Mouse (Mus musculus) spleen, adult 2 months (tissue): Measurements from ENCODE around the gene Hfe. TPM values are rescaled to one million over a fixed set of nuclear protein-coding genes. Genes with fewer than 3 reads are reported as not detected.

ENCODE experiments used
- DNase-seq, 2 experiments: peaks; one replicate each; pipeline versions ENCODE4 v3.0.0 to v3.0.0-alpha.2; 2012 to 2021; ENCODE audit warnings: low spot score in 2 of 2, low read depth in 1 of 2
- H3K27ac ChIP-seq: fragments of 200-500 bp; 2 replicates; pipeline ENCODE4 v1.5.1; 2012; ENCODE audit warnings: low read length, inconsistent platforms; ENCODE audit not compliant: insufficient read depth
- H3K27me3 ChIP-seq: fragments of 200-500 bp; 2 replicates; pipeline ENCODE4 v1.6.1; 2012; ENCODE audit warnings: mild to moderate bottlenecking, moderate library complexity, low read length, inconsistent platforms; ENCODE audit not compliant: control insufficient read depth, insufficient read depth
- H3K36me3 ChIP-seq: fragments of 200-500 bp; 2 replicates; pipeline ENCODE4 v1.6.1; 2012; ENCODE audit warnings: mild to moderate bottlenecking, low read length, inconsistent platforms; ENCODE audit not compliant: control insufficient read depth, insufficient read depth
- H3K4me1 ChIP-seq: fragments of 200-500 bp; 2 replicates; pipeline ENCODE4 v1.6.1; 2011; ENCODE audit warnings: inconsistent platforms; ENCODE audit not compliant: control insufficient read depth, insufficient read depth, insufficient read length
- H3K4me3 ChIP-seq: fragments of 200-500 bp; 2 replicates; pipeline ENCODE4 v1.5.1; 2011; ENCODE audit warnings: mild to moderate bottlenecking, inconsistent platforms; ENCODE audit not compliant: insufficient read depth, insufficient read length; ENCODE audit errors: extremely low read depth
- CTCF ChIP-seq: fragments of 200-500 bp; IDR thresholded peaks from 2 replicates; pipeline ENCODE4 v1.5.1; 2011; ENCODE audit warnings: mild to moderate bottlenecking, inconsistent platforms; ENCODE audit not compliant: insufficient read depth, insufficient read length, insufficient replicate concordance; ENCODE audit errors: extremely low read depth
- POLR2A ChIP-seq: fragments of 200-500 bp; IDR thresholded peaks from 2 replicates; pipeline ENCODE4 v1.6.1; 2011; ENCODE audit warnings: low read depth, low read length, inconsistent platforms
- WGBS: fragments of 180-500 bp; shearing (Covaris S2); methylation state at CpG from one replicate; pipeline ENCODE4 v1.1.7; 2018; 5-methylcytosine and 5-hydroxymethylcytosine counted together
- polyA plus RNA-seq: library from polyadenylated mRNA; depleted of rRNA; stranded (reverse); fragments of >200 nt; gene quantifications from 2 replicates; pipeline ENCODE4 v1.2.3, GENCODE M21; 2012

Gene Hfe
- polyA plus RNA-seq, 1 experiment = 26.1 TPM

DNA sequence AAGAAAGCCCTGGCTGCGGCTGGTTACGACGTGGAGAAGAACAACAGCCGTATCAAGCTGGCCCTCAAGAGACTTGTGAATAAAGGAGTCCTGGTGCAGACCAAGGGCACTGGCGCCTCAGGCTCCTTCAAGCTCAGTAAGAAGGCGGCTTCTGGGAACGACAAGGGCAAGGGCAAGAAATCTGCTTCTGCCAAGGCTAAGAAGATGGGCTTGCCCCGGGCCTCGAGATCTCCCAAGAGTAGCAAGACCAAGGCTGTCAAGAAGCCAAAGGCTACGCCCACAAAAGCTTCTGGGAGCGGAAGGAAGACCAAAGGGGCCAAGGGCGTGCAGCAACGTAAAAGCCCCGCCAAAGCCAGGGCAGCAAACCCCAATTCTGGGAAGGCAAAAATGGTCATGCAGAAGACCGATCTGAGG lies 14.6 kb downstream of the Hfe start:
- 58% methylated on average over 15 of the region's 15 CpGs for WGBS
- H3K27me3 ChIP-seq = no peaks in the 10 kb centered on the region
- H3K4me3 ChIP-seq = no peak overlapping the region
- TF ChIP-seq POLR2A (no peak), CTCF (no peak)
- H3K36me3 ChIP-seq = no peaks in the 10 kb centered on the region
- DNase-seq = no peak
- H3K27ac ChIP-seq = 0 out of 2 replicates have a peak overlapping the region, but pooled peaks have one; percentile 2
- peaks cover 4% of the 10 kb centered on the region for H3K4me1 ChIP-seq

- Histone ChIP-seq H3K27me3 (no peaks in the 10 kb centered on the region), H3K27ac (0 out of 2 replicates have a peak within 1 kb of the TSS, but pooled peaks have one; percentile 2), H3K36me3 (no peaks in the 10 kb centered on the region), H3K4me3 (no peak within 1 kb of the TSS), H3K4me1 (peaks cover 4% of the 10 kb centered on the region)
- DNase-seq = no peak
- no peak for TF ChIP-seq CTCF
- TF ChIP-seq POLR2A = no peak
- 72% methylated on average over 13 of the region's 13 CpGs for WGBS
Observed at GRCm38 (mm10) chr13:23695514-23695913, 15.1 kb downstream of the Hfe start, which contains the start of gene Hist1h1t. Gene Hist1h1t (plus strand): TSS chr13:23695814.

DNA sequence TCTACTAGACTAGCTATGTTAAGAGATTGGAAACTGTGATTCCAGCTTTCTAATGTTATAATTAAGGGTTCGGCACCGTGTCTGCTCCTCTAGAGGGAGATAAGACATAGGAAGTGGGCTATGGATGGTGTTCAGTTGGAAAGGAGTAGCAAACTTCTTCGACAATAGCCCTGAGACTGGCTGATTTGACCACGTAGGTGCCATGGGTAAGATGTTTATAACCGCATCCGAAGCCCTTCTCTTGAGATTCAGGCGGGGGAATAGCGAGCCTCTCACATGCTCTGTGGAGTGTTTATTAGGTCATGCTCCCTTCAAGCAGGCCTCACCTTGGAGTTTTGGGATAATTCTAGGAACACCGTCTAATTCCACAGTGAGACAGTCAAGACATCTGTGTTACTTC lies 15.7 kb downstream of the Hfe start:
- no peak overlapping the region for H3K4me3 ChIP-seq
- no peaks in the 10 kb centered on the region for H3K27me3 ChIP-seq
- no peaks in the 10 kb centered on the region for H3K36me3 ChIP-seq
- no peak for DNase-seq
- TF ChIP-seq CTCF = no peak
- no peak for TF ChIP-seq POLR2A
- H3K27ac ChIP-seq = no peak overlapping the region
- H3K4me1 ChIP-seq = peaks cover 4% of the 10 kb centered on the region
- 93% methylated on average over 9 of the region's 9 CpGs for WGBS

DNA sequence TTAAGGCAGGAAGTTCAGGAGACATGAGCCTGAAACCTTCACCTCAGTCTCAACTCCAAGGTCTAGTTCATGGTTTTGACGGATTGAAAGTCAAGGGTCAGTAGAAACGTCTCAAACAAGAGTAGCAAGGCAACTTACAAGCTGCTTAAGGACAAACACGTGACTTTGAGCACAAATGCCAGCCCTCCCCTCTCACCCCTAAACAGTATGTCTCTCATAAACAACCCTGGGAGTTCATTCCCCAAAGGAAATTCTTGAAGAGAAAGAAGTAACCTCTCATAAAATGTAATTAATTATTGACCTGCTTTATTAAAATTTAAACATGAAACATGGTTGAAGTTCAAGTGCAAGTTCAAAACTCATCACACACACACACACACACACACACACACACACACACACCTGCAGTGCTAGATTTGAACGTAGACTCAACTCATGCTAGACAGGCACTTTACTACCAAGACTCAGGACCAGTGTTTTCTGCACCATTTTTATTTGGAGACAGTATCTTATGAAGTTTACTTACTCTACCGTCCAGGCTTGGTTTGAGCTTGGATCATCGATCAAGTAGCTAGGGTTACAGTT lies 16.7 kb downstream of the Hfe start:
- Histone ChIP-seq H3K4me3 (no peak overlapping the region), H3K4me1 (peaks cover 4% of the 10 kb centered on the region), H3K27ac (no peak overlapping the region), H3K36me3 (no peaks in the 10 kb centered on the region), H3K27me3 (no peaks in the 10 kb centered on the region)
- 87% methylated on average over 6 of the region's 6 CpGs for WGBS
- TF ChIP-seq CTCF (no peak), POLR2A (no peak)
- no peak for DNase-seq

DNA sequence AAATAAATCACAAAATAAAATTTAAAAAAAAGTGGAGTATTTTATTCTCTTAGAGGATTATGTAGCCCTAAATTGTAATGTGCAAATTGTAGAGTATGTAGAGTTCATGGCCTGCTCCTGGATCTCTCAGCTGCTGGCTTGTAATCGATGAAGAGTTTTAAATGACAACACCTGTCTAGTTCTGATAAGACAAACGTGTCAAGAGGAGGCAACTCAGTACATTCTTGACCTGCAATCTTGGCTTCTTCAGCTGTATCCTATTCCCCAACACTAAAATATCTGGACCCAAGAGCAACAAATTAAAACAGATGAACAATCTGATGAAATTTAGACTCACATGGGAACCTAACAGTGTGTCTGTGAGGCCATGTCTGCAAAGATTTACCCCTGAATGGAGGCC lies 21.2 kb downstream of the Hfe start:
- TF ChIP-seq CTCF = no peak
- TF ChIP-seq POLR2A = no peak
- 78% methylated on average over 2 of the region's 2 CpGs for WGBS
- Histone ChIP-seq H3K4me1 (peaks cover 2% of the 10 kb centered on the region; the same call in 1 of the 2 replicates), H3K27ac (no peak overlapping the region), H3K4me3 (no peak overlapping the region), H3K27me3 (no peaks in the 10 kb centered on the region), H3K36me3 (no peaks in the 10 kb centered on the region)
- no peak for DNase-seq

- H3K27me3 ChIP-seq = no peaks in the 10 kb centered on the region
- no peak overlapping the region for H3K27ac ChIP-seq
- H3K4me3 ChIP-seq = no peak overlapping the region
- TF ChIP-seq POLR2A (no peak), CTCF (no peak)
- 81% methylated on average over 2 of the region's 2 CpGs for WGBS
- H3K4me1 ChIP-seq = peaks cover 2% of the 10 kb centered on the region; the same call in 1 of the 2 replicates
- no peaks in the 10 kb centered on the region for H3K36me3 ChIP-seq
- no peak for DNase-seq
Observed at GRCm38 (mm10) chr13:23688956-23689355, 21.7 kb downstream of the Hfe start.

- peaks cover 3% of the 10 kb centered on the region for H3K4me1 ChIP-seq
- TF ChIP-seq POLR2A (no peak), CTCF (no peak)
- H3K4me3 ChIP-seq = no peak overlapping the region
- H3K27ac ChIP-seq = no peak overlapping the region
- no peaks in the 10 kb centered on the region for H3K36me3 ChIP-seq
- WGBS = 94% methylated on average over 7 of the region's 7 CpGs
- H3K27me3 ChIP-seq = no peaks in the 10 kb centered on the region
- no peak for DNase-seq
Observed at GRCm38 (mm10) chr13:23687907-23688306, 22.7 kb downstream of the Hfe start.
